Comparison of ENCODE assay signal across 9 mouse cellular contexts in genomic region chr8:70610796-70611771, GRCm38 (mm10). TPM values are rescaled to one million over a fixed set of nuclear protein-coding genes. Genes with fewer than 3 reads are reported as not detected.
A peak's percentile ranks its signal among the peaks of the same experiment; 100 is the strongest.
DNase-seq lines count a peak whose midpoint lies in the region; ATAC-seq and TF ChIP-seq lines count a peak whose summit lies in the region.
"Had no signal": no experiment of that assay in that cellular context is flagged by ENCODE, and none has a peak within 500 bp of the region (broad histone marks: within the 10 kb centered on the region; RNA-seq: fewer than 3 reads in every experiment).

No protein-coding gene starts in this region.

- no peaks in the 10 kb centered on the region for H3K9me3 ChIP-seq in heart, postnatal 0 days (replicated peaks; ENCODE audit: control insufficient read depth, low read length)
- no peaks in the 10 kb centered on the region for H3K9me3 ChIP-seq in lung, postnatal 0 days (ENCODE audit: low read length)

- H3K4me1 ChIP-seq in heart, postnatal 0 days (ENCODE audit: control insufficient read depth, insufficient read depth), result peaks cover 11% of the 10 kb centered on the region; the same call in 1 of the 2 replicates
- peaks cover 8% of the 10 kb centered on the region; the same call in 1 of the 2 replicates for H3K4me1 ChIP-seq in lung, postnatal 0 days (ENCODE audit: insufficient read depth, low read depth, low read length)

- ATAC-seq in heart, postnatal 0 days (ENCODE audit: insufficient read depth, low read depth), result no peak
- ATAC-seq in lung, postnatal 0 days, result peak; percentile 14

- H3K36me3 ChIP-seq in heart, postnatal 0 days (replicated peaks; ENCODE audit: control insufficient read depth, insufficient read depth, low read length), result no peaks in the 10 kb centered on the region
- no peaks in the 10 kb centered on the region for H3K36me3 ChIP-seq in lung, postnatal 0 days (ENCODE audit: insufficient read depth, low read length)

- DNase-seq in ES-CJ7 (ENCODE audit: low read depth, low spot score), result peak; percentile 74
- peak; percentile 70 for DNase-seq in brain, embryonic 14.5 days (ENCODE audit: low read depth)
- peak; percentile 47 for DNase-seq in fibroblast of lung, adult 2 months (ENCODE audit: low read depth)
- peak; percentile 75 for DNase-seq in heart, postnatal 0 days (ENCODE audit: low spot score)
- DNase-seq in kidney, postnatal 14 days, result peak; percentile 87
- DNase-seq in lung, postnatal 0 days (ENCODE audit: low spot score), result peak; percentile 79
- DNase-seq in ovary, postnatal 36 days (ENCODE audit: low spot score), result peak; percentile 82
- peak; percentile 74 for DNase-seq in urinary bladder, postnatal 10 days (ENCODE audit: low spot score)

- no peak for TF ChIP-seq EP300 in heart, postnatal 0 days (IDR thresholded peaks at IDR 0.05; ENCODE audit: low read depth)
- no peak for TF ChIP-seq EP300 in lung, postnatal 0 days (IDR thresholded peaks at IDR 0.05)

- H3K4me2 ChIP-seq in heart, postnatal 0 days (ENCODE audit: low read depth, low read length), result peak overlapping the region; percentile 96
- peak overlapping the region; percentile 97 for H3K4me2 ChIP-seq in lung, postnatal 0 days (replicated peaks; ENCODE audit: low read depth, low read length)

- WGBS in heart, postnatal 0 days, result under 1% methylated on average over 54 of the region's 54 CpGs
- under 1% methylated on average over 54 of the region's 54 CpGs for WGBS in lung, postnatal 0 days

- H3K27me3 ChIP-seq in heart, postnatal 0 days (ENCODE audit: control insufficient read depth, insufficient read depth, low read length), result no peaks in the 10 kb centered on the region
- H3K27me3 ChIP-seq in lung, postnatal 0 days (replicated peaks; ENCODE audit: insufficient read depth, low read length), result no peaks in the 10 kb centered on the region

- peak overlapping the region; percentile 68 for H3K9ac ChIP-seq in heart, postnatal 0 days (replicated peaks; ENCODE audit: low read depth, low read length)
- peak overlapping the region; percentile 26; the same call in 1 of the 2 replicates for H3K9ac ChIP-seq in lung, postnatal 0 days (replicated peaks; ENCODE audit: low read depth)

- TF ChIP-seq CTCF in brain, embryonic 14.5 days (IDR thresholded peaks at IDR 0.05; ENCODE audit: borderline replicate concordance, extremely low read depth, insufficient read depth, insufficient read length), result peak; percentile 98
- peak; percentile 87 for TF ChIP-seq CTCF in heart, postnatal 0 days (IDR thresholded peaks at IDR 0.05; ENCODE audit: low read depth)
- TF ChIP-seq CTCF in lung, postnatal 0 days (IDR thresholded peaks at IDR 0.05), result peak; percentile 90

- H3K27ac ChIP-seq in heart, postnatal 0 days (ENCODE audit: low read depth), result peak overlapping the region; percentile 92
- H3K27ac ChIP-seq in lung, postnatal 0 days (ENCODE audit: low read length), result peak overlapping the region; percentile 98

- H3K4me3 ChIP-seq in heart, postnatal 0 days (ENCODE audit: low read depth, low read length), result peak overlapping the region; percentile 56
- peak overlapping the region; percentile 44 for H3K4me3 ChIP-seq in lung, postnatal 0 days (ENCODE audit: low read depth, low read length)

- TF ChIP-seq POLR2A in brain, embryonic 14.5 days (IDR thresholded peaks at IDR 0.05; ENCODE audit: borderline replicate concordance, extremely low read depth, insufficient read depth, insufficient read length, poor library complexity, severe bottlenecking), result no peak

RNA-seq across cellular contexts. Expression of gene Ssbp4, which starts 2.4 kb away (rescaled TPM):
- 202 and 236 TPM in 2 replicates for polyA plus RNA-seq in brain, embryonic 14.5 days (2012; rRNA removed)
- 107 and 143 TPM in 2 replicates for total RNA-seq in heart, postnatal 0 days (2014; rRNA removed; ENCODE audit: low replicate concordance)
- 55.6 and 57.3 TPM in 2 replicates for polyA plus RNA-seq in heart, postnatal 0 days (2015; fragmentation: Nextera tagmentation; extraction: Ambion mirVana)
- 117 and 125 TPM in 2 replicates for polyA plus RNA-seq in lung, postnatal 0 days (2015; fragmentation: Nextera tagmentation; extraction: Ambion mirVana)

RNA-seq across cellular contexts. Expression of gene Lrrc25, which starts 4.9 kb away (rescaled TPM):
- 1.4 TPM in 2 replicates for polyA plus RNA-seq in brain, embryonic 14.5 days (2012; rRNA removed)
- total RNA-seq in heart, postnatal 0 days (2014; rRNA removed; ENCODE audit: low replicate concordance), result 1.5 and 2.2 TPM in 2 replicates
- polyA plus RNA-seq in heart, postnatal 0 days (2015; fragmentation: Nextera tagmentation; extraction: Ambion mirVana), result 1.3 and 1.6 TPM in 2 replicates
- 4.2 TPM in 2 replicates for polyA plus RNA-seq in lung, postnatal 0 days (2015; fragmentation: Nextera tagmentation; extraction: Ambion mirVana)

RNA-seq across cellular contexts. Expression of gene Isyna1, which starts 16.9 kb away (rescaled TPM):
- polyA plus RNA-seq in brain, embryonic 14.5 days (2012; rRNA removed), result 165 and 231 TPM in 2 replicates
- 111 and 125 TPM in 2 replicates for total RNA-seq in heart, postnatal 0 days (2014; rRNA removed; ENCODE audit: low replicate concordance)
- polyA plus RNA-seq in heart, postnatal 0 days (2015; fragmentation: Nextera tagmentation; extraction: Ambion mirVana), result 53.3 and 59.6 TPM in 2 replicates
- polyA plus RNA-seq in lung, postnatal 0 days (2015; fragmentation: Nextera tagmentation; extraction: Ambion mirVana), result 49.1 and 57.8 TPM in 2 replicates

RNA-seq across cellular contexts. Expression of gene Gdf15, which starts 21.2 kb away (rescaled TPM):
- 0.23 and 0.26 TPM in 2 replicates for polyA plus RNA-seq in brain, embryonic 14.5 days (2012; rRNA removed)
- total RNA-seq in heart, postnatal 0 days (2014; rRNA removed; ENCODE audit: low replicate concordance), result 0.15 and 5.4 TPM in 2 replicates
- 1.4 and 1.7 TPM in 2 replicates for polyA plus RNA-seq in heart, postnatal 0 days (2015; fragmentation: Nextera tagmentation; extraction: Ambion mirVana)
- polyA plus RNA-seq in lung, postnatal 0 days (2015; fragmentation: Nextera tagmentation; extraction: Ambion mirVana), result 1.3 and 2.3 TPM in 2 replicates
- total RNA-seq: layer of hippocampus, adult 8-10 months had no signal

RNA-seq across cellular contexts. Expression of gene Pgpep1, which starts 49.1 kb away (rescaled TPM):
- 80.8 and 83.7 TPM in 2 replicates for polyA plus RNA-seq in brain, embryonic 14.5 days (2012; rRNA removed)
- total RNA-seq in heart, postnatal 0 days (2014; rRNA removed; ENCODE audit: low replicate concordance), result 18.0 and 36.3 TPM in 2 replicates
- polyA plus RNA-seq in heart, postnatal 0 days (2015; fragmentation: Nextera tagmentation; extraction: Ambion mirVana), result 26.9 and 29.1 TPM in 2 replicates
- 32.9 and 34.4 TPM in 2 replicates for polyA plus RNA-seq in lung, postnatal 0 days (2015; fragmentation: Nextera tagmentation; extraction: Ambion mirVana)
